Mouse (Mus musculus): Measurements from ENCODE around the gene Chrna1. TPM values are rescaled to one million over a fixed set of nuclear protein-coding genes. Genes with fewer than 3 reads are reported as not detected.

Gene Chrna1
- polyA plus RNA-seq (2012; fragmentation: generic; extraction: Trizol) = 105 TPM
- long read RNA-seq, experiment 1, full-length matches to known transcripts = 425 of 495 reads
- long read RNA-seq, experiment 1, partial matches to known transcripts = 45 of 495 reads
- long read RNA-seq, experiment 1, other reads (novel, unspliced or antisense) = 25 of 495 reads
- long read RNA-seq, experiment 2, full-length matches to known transcripts = 322 of 343 reads
- long read RNA-seq, experiment 2, partial matches to known transcripts = 10 of 343 reads
- long read RNA-seq, experiment 2, other reads (novel, unspliced or antisense) = 11 of 343 reads

DNA sequence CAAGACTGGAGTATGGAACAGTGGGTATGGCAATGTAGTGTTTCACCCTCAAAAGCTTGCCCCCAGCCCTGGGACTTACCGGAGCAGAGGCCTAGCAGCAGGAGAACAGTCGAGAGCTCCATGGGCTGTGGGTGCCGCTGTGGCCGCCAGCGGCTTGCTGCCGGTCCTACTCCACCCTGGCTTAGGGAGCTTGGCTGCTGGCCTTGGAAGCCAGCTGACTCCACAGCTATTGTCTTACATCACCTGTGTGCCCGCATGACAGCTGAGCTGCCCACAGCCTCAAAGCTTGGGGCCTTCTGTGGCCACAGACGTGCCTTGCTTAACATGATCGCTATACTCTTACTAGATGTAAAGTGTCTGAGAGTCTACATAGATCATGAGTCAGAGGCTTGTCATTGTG lies at the start of gene Chrna1:
Gene Chrna1 (minus strand): TSS at position 173 of the 400 bp plus-strand sequence.
- Histone ChIP-seq H3K4me3 (ENCODE audit: insufficient read depth, poor library complexity, severe bottlenecking) (peak within 1 kb of the TSS; percentile 29), H3ac (ENCODE audit: control insufficient read depth, insufficient read length, low read depth) (peak within 1 kb of the TSS; percentile 28), H3K79me2 (ENCODE audit: control insufficient read depth, insufficient read depth) (peaks cover 39% of the 10 kb centered on the region), H3K79me3 (ENCODE audit: low read depth) (peaks cover 17% of the 10 kb centered on the region), H3K27me3 (ENCODE audit: control insufficient read depth, insufficient read depth, insufficient read length) (no peaks in the 10 kb centered on the region), H3K36me3 (ENCODE audit: control insufficient read depth, insufficient read depth) (no peaks in the 10 kb centered on the region)
- TF ChIP-seq MYOD1 (IDR thresholded peaks at IDR 0.05; ENCODE audit: control insufficient read depth, insufficient read length, low read depth) = peak; percentile 100
- peak; percentile 68 for TF ChIP-seq CEBPB (IDR thresholded peaks at IDR 0.05; ENCODE audit: low read depth)
- TF ChIP-seq MYOG (IDR thresholded peaks at IDR 0.05; ENCODE audit: control insufficient read depth, extremely low read depth, insufficient read length) = no peak
- TF ChIP-seq USF1 (IDR thresholded peaks at IDR 0.05; ENCODE audit: low read depth) = peak; percentile 32
- TF ChIP-seq CTCF (IDR thresholded peaks at IDR 0.05; ENCODE audit: control insufficient read depth, insufficient read depth, insufficient read length) = no peak
- peak; percentile 49 for TF ChIP-seq FOSL1 (IDR thresholded peaks at IDR 0.05; ENCODE audit: insufficient read depth, low read length, poor library complexity, severe bottlenecking)
- TF ChIP-seq MAX (IDR thresholded peaks at IDR 0.05) = peak; percentile 55

DNA sequence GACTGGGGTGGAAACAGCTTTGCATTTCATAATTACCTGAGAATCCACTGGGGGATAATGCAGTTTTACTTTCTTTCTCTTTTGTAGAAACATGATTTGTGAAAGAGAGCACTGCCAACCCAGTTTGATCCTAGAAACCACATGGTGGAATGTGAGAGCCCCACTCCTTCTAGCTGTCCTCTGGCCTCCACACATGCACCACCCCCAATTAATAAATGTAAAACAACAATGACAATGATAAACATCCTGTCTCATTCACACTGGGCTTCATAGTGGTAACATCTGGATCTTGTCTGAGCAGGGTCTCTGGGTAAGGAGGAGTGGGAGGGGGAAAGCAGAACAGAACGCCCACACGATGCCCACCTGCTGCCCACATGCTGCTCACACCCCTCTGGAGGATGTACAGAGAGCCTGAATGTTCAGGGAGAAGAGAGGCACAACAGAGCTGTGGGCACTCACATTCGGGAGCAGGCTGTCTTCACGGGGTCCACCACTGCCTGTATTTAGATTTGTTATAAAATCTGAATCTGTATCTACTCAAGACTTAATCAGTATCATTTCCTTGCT lies 38.4 kb upstream of the Chrna1 start:
- Histone ChIP-seq H3K79me2 (ENCODE audit: control insufficient read depth, insufficient read depth) (no peaks in the 10 kb centered on the region), H3K36me3 (ENCODE audit: control insufficient read depth, insufficient read depth) (no peaks in the 10 kb centered on the region), H3K4me3 (ENCODE audit: insufficient read depth, poor library complexity, severe bottlenecking) (no peak overlapping the region), H3K27me3 (ENCODE audit: control insufficient read depth, insufficient read depth, insufficient read length) (no peaks in the 10 kb centered on the region), H3ac (ENCODE audit: control insufficient read depth, insufficient read length, low read depth) (no peak overlapping the region), H3K79me3 (ENCODE audit: low read depth) (no peaks in the 10 kb centered on the region)
- TF ChIP-seq CTCF (IDR thresholded peaks at IDR 0.05; ENCODE audit: control insufficient read depth, insufficient read depth, insufficient read length) = no peak
- TF ChIP-seq MAX (IDR thresholded peaks at IDR 0.05) = no peak
- no peak for TF ChIP-seq CEBPB (IDR thresholded peaks at IDR 0.05; ENCODE audit: low read depth)
- TF ChIP-seq USF1 (IDR thresholded peaks at IDR 0.05; ENCODE audit: low read depth) = no peak
- TF ChIP-seq MYOD1 (IDR thresholded peaks at IDR 0.05; ENCODE audit: control insufficient read depth, insufficient read length, low read depth) = no peak
- no peak for TF ChIP-seq MYOG (IDR thresholded peaks at IDR 0.05; ENCODE audit: control insufficient read depth, extremely low read depth, insufficient read length)
- TF ChIP-seq FOSL1 (IDR thresholded peaks at IDR 0.05; ENCODE audit: insufficient read depth, low read length, poor library complexity, severe bottlenecking) = no peak

DNA sequence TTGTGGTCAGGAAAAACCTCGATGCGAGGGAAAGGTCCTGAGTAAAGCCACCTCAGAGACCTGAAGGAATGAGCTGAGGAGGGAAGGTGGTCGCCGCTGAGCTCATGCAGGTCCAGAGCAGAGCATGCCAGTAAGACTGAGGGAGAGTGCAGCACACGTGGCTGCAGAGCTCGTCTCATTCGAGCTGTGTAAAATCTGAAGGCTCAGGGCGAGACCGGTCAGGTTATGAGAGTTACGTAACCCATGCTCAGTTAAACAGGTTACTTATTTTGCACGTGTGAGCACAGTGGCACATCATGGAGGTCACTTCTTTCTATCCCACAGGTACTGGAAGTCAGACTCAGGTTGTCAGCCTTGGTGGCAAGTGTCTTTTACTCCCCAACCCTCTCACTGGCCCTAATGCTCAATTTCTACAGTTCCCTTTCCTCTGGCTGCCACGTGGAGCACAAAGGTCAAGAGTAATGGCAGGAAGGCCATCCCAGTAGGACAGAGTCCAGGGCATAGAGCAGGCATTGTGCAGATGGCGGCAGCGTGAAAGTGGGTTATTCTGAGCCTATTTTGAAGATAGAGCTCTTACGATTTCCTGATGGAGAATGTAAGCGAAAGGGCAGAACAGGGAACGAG lies 36.4 kb upstream of the Chrna1 start:
- H3K36me3 ChIP-seq (ENCODE audit: control insufficient read depth, insufficient read depth) = no peaks in the 10 kb centered on the region
- TF ChIP-seq MYOG (IDR thresholded peaks at IDR 0.05; ENCODE audit: control insufficient read depth, extremely low read depth, insufficient read length) = no peak
- TF ChIP-seq USF1 (IDR thresholded peaks at IDR 0.05; ENCODE audit: low read depth) = no peak
- no peak for TF ChIP-seq FOSL1 (IDR thresholded peaks at IDR 0.05; ENCODE audit: insufficient read depth, low read length, poor library complexity, severe bottlenecking)
- TF ChIP-seq MAX (IDR thresholded peaks at IDR 0.05) = no peak
- no peak for TF ChIP-seq MYOD1 (IDR thresholded peaks at IDR 0.05; ENCODE audit: control insufficient read depth, insufficient read length, low read depth)
- TF ChIP-seq CEBPB (IDR thresholded peaks at IDR 0.05; ENCODE audit: low read depth) = no peak
- TF ChIP-seq CTCF (IDR thresholded peaks at IDR 0.05; ENCODE audit: control insufficient read depth, insufficient read depth, insufficient read length) = no peak
- H3K79me2 ChIP-seq (ENCODE audit: control insufficient read depth, insufficient read depth) = no peaks in the 10 kb centered on the region
- H3ac ChIP-seq (ENCODE audit: control insufficient read depth, insufficient read length, low read depth) = no peak overlapping the region
- H3K27me3 ChIP-seq (ENCODE audit: control insufficient read depth, insufficient read depth, insufficient read length) = no peaks in the 10 kb centered on the region
- H3K4me3 ChIP-seq (ENCODE audit: insufficient read depth, poor library complexity, severe bottlenecking) = no peak overlapping the region
- H3K79me3 ChIP-seq (ENCODE audit: low read depth) = no peaks in the 10 kb centered on the region

DNA sequence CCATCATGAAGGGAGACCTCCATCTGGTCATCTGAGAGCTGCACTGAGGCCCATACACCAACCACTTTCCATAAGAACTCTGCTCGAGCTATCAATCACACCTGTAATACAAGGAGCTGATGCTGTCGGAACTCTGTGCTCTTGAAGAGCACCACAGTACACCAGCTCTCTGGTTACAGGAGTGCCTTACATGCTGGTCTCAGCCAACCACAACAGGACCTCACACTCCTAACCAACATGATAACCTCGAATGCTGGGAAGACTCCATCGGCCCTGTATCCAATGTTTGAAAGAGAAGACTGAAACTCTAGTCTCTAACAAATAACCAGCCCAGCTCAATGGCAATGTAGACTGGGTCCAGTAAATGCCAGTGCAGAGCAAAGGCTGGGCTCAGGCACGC lies 35.3 kb upstream of the Chrna1 start:
- TF ChIP-seq CEBPB (IDR thresholded peaks at IDR 0.05; ENCODE audit: low read depth) = no peak
- TF ChIP-seq CTCF (IDR thresholded peaks at IDR 0.05; ENCODE audit: control insufficient read depth, insufficient read depth, insufficient read length) = no peak
- no peak for TF ChIP-seq USF1 (IDR thresholded peaks at IDR 0.05; ENCODE audit: low read depth)
- no peak for TF ChIP-seq MYOD1 (IDR thresholded peaks at IDR 0.05; ENCODE audit: control insufficient read depth, insufficient read length, low read depth)
- no peak for TF ChIP-seq MYOG (IDR thresholded peaks at IDR 0.05; ENCODE audit: control insufficient read depth, extremely low read depth, insufficient read length)
- TF ChIP-seq FOSL1 (IDR thresholded peaks at IDR 0.05; ENCODE audit: insufficient read depth, low read length, poor library complexity, severe bottlenecking) = no peak
- TF ChIP-seq MAX (IDR thresholded peaks at IDR 0.05) = no peak
- H3K79me3 ChIP-seq (ENCODE audit: low read depth) = no peaks in the 10 kb centered on the region
- no peaks in the 10 kb centered on the region for H3K79me2 ChIP-seq (ENCODE audit: control insufficient read depth, insufficient read depth)
- H3ac ChIP-seq (ENCODE audit: control insufficient read depth, insufficient read length, low read depth) = no peak overlapping the region
- H3K27me3 ChIP-seq (ENCODE audit: control insufficient read depth, insufficient read depth, insufficient read length) = no peaks in the 10 kb centered on the region
- H3K36me3 ChIP-seq (ENCODE audit: control insufficient read depth, insufficient read depth) = no peaks in the 10 kb centered on the region
- no peak overlapping the region for H3K4me3 ChIP-seq (ENCODE audit: insufficient read depth, poor library complexity, severe bottlenecking)

DNA sequence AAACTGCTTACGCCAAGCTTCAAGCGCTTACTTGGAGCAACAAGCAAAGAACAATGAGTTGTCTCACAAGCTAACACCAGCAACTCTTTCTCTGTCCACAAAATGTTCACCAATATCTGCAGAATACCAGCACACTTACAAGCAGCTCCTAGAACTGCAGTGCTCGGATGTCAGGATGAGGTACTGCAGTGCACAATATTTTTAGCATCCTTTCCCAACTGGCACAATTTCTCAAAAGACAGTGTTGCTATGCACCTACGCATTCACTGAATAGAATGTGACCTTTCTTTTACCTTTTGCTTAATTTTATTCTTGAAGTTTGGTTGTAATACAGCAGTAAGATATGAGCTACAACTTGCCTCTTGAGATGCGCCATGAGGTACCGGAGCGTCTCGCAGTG lies 34.2 kb upstream of the Chrna1 start:
- Histone ChIP-seq H3K27me3 (ENCODE audit: control insufficient read depth, insufficient read depth, insufficient read length) (no peaks in the 10 kb centered on the region), H3K79me2 (ENCODE audit: control insufficient read depth, insufficient read depth) (no peaks in the 10 kb centered on the region), H3ac (ENCODE audit: control insufficient read depth, insufficient read length, low read depth) (no peak overlapping the region), H3K79me3 (ENCODE audit: low read depth) (no peaks in the 10 kb centered on the region), H3K36me3 (ENCODE audit: control insufficient read depth, insufficient read depth) (no peaks in the 10 kb centered on the region), H3K4me3 (ENCODE audit: insufficient read depth, poor library complexity, severe bottlenecking) (no peak overlapping the region)
- TF ChIP-seq MAX (IDR thresholded peaks at IDR 0.05) = no peak
- TF ChIP-seq MYOG (IDR thresholded peaks at IDR 0.05; ENCODE audit: control insufficient read depth, extremely low read depth, insufficient read length) = no peak
- TF ChIP-seq FOSL1 (IDR thresholded peaks at IDR 0.05; ENCODE audit: insufficient read depth, low read length, poor library complexity, severe bottlenecking) = no peak
- TF ChIP-seq CTCF (IDR thresholded peaks at IDR 0.05; ENCODE audit: control insufficient read depth, insufficient read depth, insufficient read length) = no peak
- TF ChIP-seq MYOD1 (IDR thresholded peaks at IDR 0.05; ENCODE audit: control insufficient read depth, insufficient read length, low read depth) = no peak
- TF ChIP-seq USF1 (IDR thresholded peaks at IDR 0.05; ENCODE audit: low read depth) = no peak
- no peak for TF ChIP-seq CEBPB (IDR thresholded peaks at IDR 0.05; ENCODE audit: low read depth)

Data from C2C12 (cell line).